Mouse (Mus musculus) forebrain, embryonic 16.5 days (tissue): ENCODE measurements around the gene Adamts3. TPM values are rescaled to one million over a fixed set of nuclear protein-coding genes. Genes with fewer than 3 reads are reported as not detected.

Source experiments
- ATAC-seq: fragments of 200-750 bp; cut with Nextera tagmentation; 2 replicates; pipeline ENCODE4 v1.8.0; 2017; ENCODE audit warnings: mild to moderate bottlenecking, moderate library complexity
- H3K27ac ChIP-seq: fragments of 300-500 bp; sonication (generic); 2 replicates; pipeline ENCODE4 v1.5.1; 2014; ENCODE audit warnings: low read length, control low read depth
- H3K27me3 ChIP-seq: fragments of 300-500 bp; sonication (generic); replicated peaks from 2 replicates; pipeline ENCODE4 v1.6.1; 2014; ENCODE audit warnings: low read length; ENCODE audit not compliant: control insufficient read depth, insufficient read depth
- H3K36me3 ChIP-seq: fragments of 300-500 bp; sonication (generic); 2 replicates; pipeline ENCODE4 v1.6.1; 2014; ENCODE audit not compliant: control insufficient read depth, insufficient read depth
- H3K4me1 ChIP-seq: fragments of 300-500 bp; sonication (generic); replicated peaks from 2 replicates; pipeline ENCODE4 v1.6.1; 2014; ENCODE audit warnings: low read length; ENCODE audit not compliant: control insufficient read depth, insufficient read depth
- H3K4me2 ChIP-seq: fragments of 300-500 bp; sonication (generic); 2 replicates; pipeline ENCODE4 v1.6.1; 2014; ENCODE audit warnings: mild to moderate bottlenecking, low read length, control low read depth
- H3K4me3 ChIP-seq: fragments of 300-500 bp; sonication (generic); replicated peaks from 2 replicates; pipeline ENCODE4 v1.5.1; 2014; ENCODE audit warnings: mild to moderate bottlenecking, low read length, control low read depth
- H3K9ac ChIP-seq: fragments of 300-500 bp; sonication (generic); replicated peaks from 2 replicates; pipeline ENCODE4 v1.6.1; 2014; ENCODE audit warnings: low read depth, low read length, control low read depth
- H3K9me3 ChIP-seq: fragments of 300-500 bp; sonication (generic); 2 replicates; pipeline ENCODE4 v1.6.1; 2016; ENCODE audit warnings: low read length; ENCODE audit not compliant: control insufficient read depth
- WGBS: fragments of 180-500 bp; shearing (Covaris S2); extraction: QIAGEN DNeasy Blood & Tissue Kit; methylation state at CpG from one replicate; pipeline ENCODE4 v1.1.7; 2014; 5-methylcytosine and 5-hydroxymethylcytosine counted together
- polyA plus RNA-seq: library from polyadenylated mRNA; unstranded; fragments of >200 nt; fragmentation: Nextera tagmentation; extraction: Ambion mirVana; gene quantifications from 2 replicates; pipeline ENCODE4 v1.2.1, GENCODE M21; 2015

The Adamts3 gene
- polyA plus RNA-seq, 1 experiment from 2014 or later, result 14.3 TPM

DNA sequence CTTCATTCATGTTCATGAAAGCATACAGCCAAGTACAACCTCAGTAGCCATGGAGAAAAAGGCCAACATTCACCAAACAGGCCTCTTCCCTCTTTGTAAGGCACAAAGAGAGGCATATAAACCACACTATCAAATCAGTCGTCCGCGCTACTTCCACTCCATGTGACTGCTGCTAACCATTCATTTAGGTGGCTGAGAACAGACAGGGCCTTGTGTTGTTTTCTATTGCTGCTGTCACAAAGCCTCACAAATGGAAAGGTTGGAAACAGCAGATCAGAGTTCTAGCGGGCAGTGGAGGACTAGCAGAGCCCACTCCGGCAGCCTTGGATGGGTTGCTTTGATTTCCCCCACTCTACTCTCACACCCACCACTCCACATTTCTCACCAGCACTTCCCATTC is 98.5 kb downstream of the Adamts3 start:
- H3K4me3 ChIP-seq, result no peak overlapping the region
- H3K9ac ChIP-seq, result no peak overlapping the region
- 31% methylated on average over 5 of the region's 5 CpGs for WGBS
- no peaks in the 10 kb centered on the region for H3K9me3 ChIP-seq
- H3K27ac ChIP-seq, result no peak overlapping the region
- peak; percentile 62 for ATAC-seq
- H3K4me1 ChIP-seq, result 0 out of 2 replicates have a peak, but pooled peaks cover 2% of the 10 kb centered on the region
- no peaks in the 10 kb centered on the region for H3K27me3 ChIP-seq
- H3K36me3 ChIP-seq, result no peaks in the 10 kb centered on the region
- H3K4me2 ChIP-seq, result no peak overlapping the region

DNA sequence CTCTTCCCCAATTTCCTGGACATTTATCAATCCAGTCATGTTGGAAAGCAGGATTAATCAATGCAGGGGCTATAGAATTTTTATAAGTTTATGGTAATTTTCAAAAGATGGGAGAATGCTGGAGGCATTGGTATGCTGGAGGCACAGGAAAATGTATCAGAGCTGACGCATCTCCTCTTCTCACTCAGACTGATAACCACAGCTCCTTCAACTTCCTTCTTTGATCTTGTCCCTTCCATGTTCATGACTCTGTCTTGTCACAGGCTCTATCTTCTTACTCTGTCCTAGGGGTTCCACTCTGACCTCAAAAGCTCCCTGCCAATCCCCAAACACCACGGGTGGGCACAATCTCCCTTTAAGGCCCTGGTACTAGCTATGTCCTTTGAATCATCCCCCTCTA is 103.3 kb downstream of the Adamts3 start:
- H3K27me3 ChIP-seq, result no peaks in the 10 kb centered on the region
- no peaks in the 10 kb centered on the region for H3K9me3 ChIP-seq
- H3K27ac ChIP-seq, result no peak overlapping the region
- H3K4me1 ChIP-seq, result 0 out of 2 replicates have a peak, but pooled peaks cover 2% of the 10 kb centered on the region
- H3K4me2 ChIP-seq, result no peak overlapping the region
- WGBS, result 89% methylated on average over 2 of the region's 2 CpGs
- no peak overlapping the region for H3K4me3 ChIP-seq
- no peak for ATAC-seq
- H3K36me3 ChIP-seq, result no peaks in the 10 kb centered on the region
- no peak overlapping the region for H3K9ac ChIP-seq

DNA sequence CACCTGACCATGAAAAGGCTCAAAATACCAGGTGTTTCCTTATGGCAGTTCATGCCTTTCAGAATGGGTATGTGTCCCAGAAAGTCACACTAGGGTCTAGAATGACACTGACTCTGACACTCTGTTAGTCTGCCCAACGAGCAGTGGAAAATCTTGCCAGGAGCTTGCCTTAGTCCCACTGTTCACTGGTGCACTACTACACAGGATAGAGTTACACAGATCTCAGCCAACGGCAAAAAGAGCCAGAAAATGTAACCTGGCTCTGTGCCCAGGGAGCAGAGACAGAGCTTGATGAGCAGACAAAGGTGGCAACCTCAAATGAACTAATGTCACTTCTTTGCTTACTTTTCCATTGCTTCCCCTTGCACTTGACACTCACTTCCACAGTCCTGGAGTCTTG is 104.5 kb downstream of the Adamts3 start:
- Histone ChIP-seq H3K27me3 (no peaks in the 10 kb centered on the region), H3K4me1 (no peaks in the 10 kb centered on the region), H3K4me3 (no peak overlapping the region), H3K36me3 (no peaks in the 10 kb centered on the region), H3K9ac (no peak overlapping the region), H3K9me3 (no peaks in the 10 kb centered on the region), H3K27ac (no peak overlapping the region), H3K4me2 (no peak overlapping the region)
- 19% methylated on average over 2 of the region's 2 CpGs for WGBS
- no peak for ATAC-seq

DNA sequence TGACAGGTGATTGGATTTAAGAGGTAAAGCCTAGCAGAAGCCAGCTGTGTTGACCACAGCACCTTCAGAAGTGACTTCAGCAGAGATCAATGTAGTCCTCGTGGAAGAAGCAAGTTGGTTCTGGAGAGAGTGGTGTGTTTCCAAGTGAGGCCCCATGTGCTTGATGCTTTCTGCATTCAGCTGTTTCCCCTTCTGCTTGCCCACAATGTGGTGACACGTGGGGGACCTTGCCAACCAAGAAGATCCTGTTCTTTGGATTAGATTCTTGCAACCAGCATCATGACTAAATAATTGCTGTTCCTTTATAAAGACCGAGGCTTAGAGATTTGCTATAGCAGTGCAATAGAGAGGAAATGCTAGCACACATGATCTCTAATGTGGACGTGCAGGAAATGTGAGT is 105.7 kb downstream of the Adamts3 start:
- H3K9ac ChIP-seq, result no peak overlapping the region
- 85% methylated on average over 4 of the region's 4 CpGs for WGBS
- H3K4me3 ChIP-seq, result no peak overlapping the region
- ATAC-seq, result no peak
- no peaks in the 10 kb centered on the region for H3K36me3 ChIP-seq
- H3K4me1 ChIP-seq, result no peaks in the 10 kb centered on the region
- no peak overlapping the region for H3K4me2 ChIP-seq
- H3K27me3 ChIP-seq, result no peaks in the 10 kb centered on the region
- no peaks in the 10 kb centered on the region for H3K9me3 ChIP-seq
- no peak overlapping the region for H3K27ac ChIP-seq

DNA sequence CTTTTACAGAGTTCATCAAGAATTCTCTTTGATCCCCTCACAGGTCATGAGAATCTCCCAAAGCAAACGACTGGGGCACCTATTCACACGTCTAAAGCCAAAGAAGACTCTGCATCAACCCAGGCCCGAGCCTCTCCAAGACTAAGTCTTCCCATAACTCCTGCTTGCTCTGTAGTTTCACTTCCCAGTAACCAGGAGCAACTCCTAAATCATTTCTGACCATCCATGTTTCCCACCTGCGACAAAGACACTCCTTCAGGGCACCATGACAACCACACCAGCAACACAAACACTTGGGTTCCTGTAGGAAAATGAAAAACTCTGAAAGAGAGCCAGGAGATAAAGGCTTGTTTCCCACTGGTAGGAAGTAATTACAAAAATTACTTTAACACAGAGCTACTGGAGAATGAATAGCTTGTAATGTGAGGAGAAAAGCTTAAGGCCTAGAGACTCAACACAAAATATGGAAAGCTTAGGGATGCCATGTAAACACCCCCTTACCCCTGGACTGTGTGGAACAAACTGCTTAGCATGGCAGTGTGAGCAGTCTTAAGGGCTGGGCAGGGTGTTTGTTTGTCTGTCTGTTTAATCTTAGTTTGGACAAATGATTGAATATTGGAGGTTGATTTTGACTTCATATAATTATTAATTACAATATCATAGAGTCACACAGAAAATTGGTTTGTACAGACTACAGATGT is 112.3 kb downstream of the Adamts3 start:
- Histone ChIP-seq H3K36me3 (no peaks in the 10 kb centered on the region), H3K4me2 (no peak overlapping the region), H3K9ac (no peak overlapping the region), H3K4me3 (no peak overlapping the region), H3K4me1 (no peaks in the 10 kb centered on the region), H3K27me3 (no peaks in the 10 kb centered on the region), H3K27ac (no peak overlapping the region), H3K9me3 (no peaks in the 10 kb centered on the region)
- ATAC-seq, result no peak; the same call in 1 of the 2 replicates
- WGBS, result 40% methylated on average over 4 of the region's 4 CpGs

DNA sequence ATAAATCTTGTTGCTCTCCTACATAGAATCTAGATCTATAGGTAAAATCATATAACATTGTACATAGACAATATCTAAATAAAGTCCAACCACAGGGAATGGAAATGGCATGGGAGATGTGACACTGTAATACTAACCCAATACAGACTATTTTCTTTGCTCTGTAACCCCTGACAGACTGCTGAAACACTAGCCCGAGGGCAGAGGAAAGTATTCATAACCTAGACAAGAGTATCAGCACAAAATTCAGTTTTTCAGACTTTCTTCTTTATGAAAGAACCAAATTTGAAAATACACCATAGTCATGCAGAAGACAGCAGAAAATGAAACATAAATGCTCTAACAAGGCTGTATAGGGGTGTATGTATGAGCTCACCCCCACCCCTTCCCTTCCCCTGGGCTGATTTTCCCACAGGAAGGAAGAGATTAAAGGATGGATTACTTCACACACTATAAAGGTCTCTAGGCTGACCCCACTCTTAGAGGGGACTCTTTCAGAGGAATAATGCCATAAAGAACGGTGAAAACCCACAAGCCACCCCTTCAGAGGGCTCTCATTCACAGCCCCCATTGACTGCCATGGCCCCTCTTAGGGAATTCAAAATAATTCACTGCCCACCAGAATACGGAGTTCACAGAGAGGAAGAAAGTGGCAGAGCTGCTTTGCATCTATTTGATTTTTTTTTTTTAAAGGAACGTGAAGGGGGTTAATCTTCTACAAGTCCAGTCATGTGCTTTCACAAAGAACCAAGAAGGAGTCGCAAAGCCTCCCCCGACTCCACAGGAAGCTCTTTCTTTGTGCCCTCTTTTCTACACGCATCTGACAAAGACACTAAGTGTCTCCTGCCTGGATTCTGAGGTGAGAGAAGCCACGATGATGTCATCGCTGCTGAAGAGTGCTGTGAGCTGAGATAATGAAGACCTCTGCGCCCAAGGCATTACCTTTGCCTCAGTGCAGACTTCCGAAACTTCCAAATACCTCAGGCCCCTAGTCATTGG is 119.6 kb downstream of the Adamts3 start:
- ATAC-seq, result peak; percentile 91
- Histone ChIP-seq H3K36me3 (no peaks in the 10 kb centered on the region), H3K4me2 (0 out of 2 replicates have a peak overlapping the region, but pooled peaks have one; percentile 2), H3K27ac (peak overlapping the region; percentile 37; the same call in 1 of the 2 replicates), H3K9ac (no peak overlapping the region), H3K27me3 (no peaks in the 10 kb centered on the region), H3K4me3 (no peak overlapping the region), H3K9me3 (no peaks in the 10 kb centered on the region), H3K4me1 (peaks cover 4% of the 10 kb centered on the region)
- 3% methylated on average over 11 of the region's 11 CpGs for WGBS

DNA sequence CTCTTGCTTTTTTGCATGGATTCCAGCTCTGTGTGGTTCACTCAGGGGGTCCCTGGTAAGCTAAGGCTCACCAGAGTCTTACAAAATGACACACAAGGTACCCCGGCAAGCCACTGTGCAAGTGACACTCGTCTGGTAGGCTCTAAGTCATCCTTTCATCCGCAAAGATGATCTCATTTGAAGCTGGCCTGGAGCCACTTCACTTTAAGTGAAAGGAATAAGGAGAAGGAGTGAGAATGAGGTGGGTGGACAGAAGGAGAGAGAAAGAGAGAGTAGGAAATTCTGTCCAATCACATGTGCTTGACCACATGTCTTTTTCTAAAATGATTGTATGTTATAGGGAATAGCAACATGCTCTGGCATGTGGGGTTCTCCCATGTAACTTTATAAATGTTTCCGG is 122.8 kb downstream of the Adamts3 start:
- Histone ChIP-seq H3K9me3 (no peaks in the 10 kb centered on the region), H3K36me3 (no peaks in the 10 kb centered on the region), H3K9ac (no peak overlapping the region), H3K4me3 (no peak overlapping the region), H3K4me2 (no peak overlapping the region), H3K27me3 (no peaks in the 10 kb centered on the region), H3K4me1 (peaks cover 4% of the 10 kb centered on the region), H3K27ac (no peak overlapping the region)
- 37% methylated on average over 4 of the region's 4 CpGs for WGBS
- no peak for ATAC-seq

DNA sequence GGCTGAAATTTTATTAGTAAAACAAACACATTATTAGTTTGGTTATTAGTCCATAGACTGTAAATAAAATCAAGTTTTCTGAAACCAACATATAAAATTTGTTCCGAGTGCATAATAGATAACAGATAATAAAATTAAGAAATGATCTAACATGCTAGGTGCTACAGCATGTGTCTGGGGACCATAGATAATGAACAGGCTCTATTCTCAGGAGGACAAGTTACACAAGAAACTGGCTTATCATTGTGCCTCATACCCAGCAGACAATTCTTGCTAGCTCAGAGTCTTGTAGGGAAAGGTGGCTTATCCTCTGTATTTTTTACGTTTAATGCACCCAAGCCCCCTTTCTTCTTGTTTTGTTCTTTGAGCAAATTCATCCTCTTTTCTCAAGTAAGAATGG is 131.3 kb downstream of the Adamts3 start:
- 90% methylated on average over 2 of the region's 2 CpGs for WGBS
- H3K4me3 ChIP-seq, result no peak overlapping the region

DNA sequence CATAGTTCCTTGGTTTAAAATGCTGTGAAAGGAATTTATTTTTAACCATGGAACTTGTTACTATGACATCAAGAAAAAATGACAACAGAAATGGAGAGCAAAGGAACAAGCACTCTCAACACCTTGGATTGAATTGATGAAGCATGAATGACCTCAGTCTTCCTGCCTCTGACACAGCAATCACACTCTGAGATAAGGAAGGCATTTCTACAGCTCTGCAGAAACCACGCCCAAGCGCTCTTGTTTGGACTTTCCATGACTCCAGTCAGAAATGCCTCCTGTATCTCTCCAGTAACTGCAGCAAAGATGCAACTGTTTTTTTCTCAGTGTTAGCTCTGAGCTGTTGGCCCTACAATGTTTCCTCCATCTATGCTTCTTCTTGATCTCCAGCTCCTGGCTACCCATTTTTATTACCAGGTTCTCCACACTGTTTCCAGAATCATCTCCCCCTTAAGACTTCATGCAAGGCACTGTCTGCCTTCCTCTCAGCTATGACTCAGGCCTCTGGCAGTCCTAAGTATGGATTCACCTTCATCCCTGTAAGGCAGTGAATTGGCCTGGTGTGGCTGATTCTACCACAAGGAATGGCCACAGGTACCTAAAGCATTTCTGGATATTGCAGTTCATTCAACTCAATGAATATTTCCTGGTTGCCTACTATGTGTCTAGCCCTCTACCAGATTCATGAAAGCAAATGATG is 134.8 kb downstream of the Adamts3 start:
- no peak overlapping the region for H3K27ac ChIP-seq
- no peak overlapping the region for H3K4me2 ChIP-seq
- no peaks in the 10 kb centered on the region for H3K27me3 ChIP-seq
- no peaks in the 10 kb centered on the region for H3K9me3 ChIP-seq
- H3K9ac ChIP-seq, result no peak overlapping the region
- no peak for ATAC-seq
- H3K36me3 ChIP-seq, result no peaks in the 10 kb centered on the region
- H3K4me3 ChIP-seq, result no peak overlapping the region
- WGBS, result 91% methylated on average over 2 of the region's 2 CpGs
- H3K4me1 ChIP-seq, result no peaks in the 10 kb centered on the region

More for the DNA sequence above, 131.3 kb downstream of the Adamts3 start:
- Histone ChIP-seq H3K27ac (no peak overlapping the region), H3K9me3 (no peaks in the 10 kb centered on the region), H3K4me2 (no peak overlapping the region), H3K4me1 (no peaks in the 10 kb centered on the region), H3K27me3 (no peaks in the 10 kb centered on the region), H3K36me3 (no peaks in the 10 kb centered on the region), H3K9ac (no peak overlapping the region)
- ATAC-seq, result no peak
